Mouse (Mus musculus): ENCODE measurements around the gene Add3. TPM values are rescaled to one million over a fixed set of nuclear protein-coding genes. Genes with fewer than 3 reads are reported as not detected.
"Not testable (repeated sequence)": the region's sequence is repeated elsewhere in the genome, so short reads cannot be mapped to it uniquely, and the experiment has no call there.

Add3 gene
- polyA plus RNA-seq, 1 experiment from 2014 or later, result 29.9 TPM

DNA sequence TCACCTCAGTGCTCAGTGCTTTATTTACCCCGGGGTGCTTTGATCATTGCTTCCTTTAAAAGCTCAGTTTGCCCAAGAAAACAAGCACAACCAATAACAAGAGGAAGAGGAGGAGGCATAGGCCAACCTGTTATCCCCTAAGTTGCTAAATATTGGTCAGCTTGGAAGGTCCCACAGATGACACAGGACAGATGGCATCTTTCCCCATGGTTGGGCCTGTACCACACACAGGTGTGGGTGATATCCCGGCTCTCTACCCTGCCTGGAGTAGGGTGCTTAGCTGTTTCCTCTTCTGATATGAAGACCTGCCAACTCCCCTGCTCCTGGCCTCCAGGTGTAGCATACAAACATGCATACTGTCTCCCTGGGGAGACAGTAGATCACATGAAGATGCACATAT, 75.1 kb downstream of the Add3 start:
- Histone ChIP-seq H3K27me3 (no peaks in the 10 kb centered on the region), H3K9me3 (no peaks in the 10 kb centered on the region), H3K27ac (replicated peaks) (no peak overlapping the region), H3K4me2 (replicated peaks) (no peak overlapping the region), H3K9ac (replicated peaks) (no peak overlapping the region), H3K36me3 (no peaks in the 10 kb centered on the region), H3K4me1 (no peaks in the 10 kb centered on the region), H3K4me3 (no peak overlapping the region)
- WGBS, result 82% methylated on average over 2 of the region's 2 CpGs
- no peak for ATAC-seq (replicated peaks)

- H3K9me3 ChIP-seq, result no peaks in the 10 kb centered on the region
- 89% methylated on average over 18 of the region's 18 CpGs for WGBS
- no peak overlapping the region for H3K4me2 ChIP-seq (replicated peaks)
- no peak overlapping the region for H3K27ac ChIP-seq (replicated peaks)
- H3K36me3 ChIP-seq, result no peaks in the 10 kb centered on the region
- no peak for ATAC-seq (replicated peaks)
- H3K4me1 ChIP-seq, result no peaks in the 10 kb centered on the region
- no peaks in the 10 kb centered on the region for H3K27me3 ChIP-seq
- H3K9ac ChIP-seq (replicated peaks), result no peak overlapping the region
- no peak overlapping the region for H3K4me3 ChIP-seq
These were observed 76.7 kb downstream of the Add3 start for GRCm38 (mm10) chr19:53216761-53217538.

DNA sequence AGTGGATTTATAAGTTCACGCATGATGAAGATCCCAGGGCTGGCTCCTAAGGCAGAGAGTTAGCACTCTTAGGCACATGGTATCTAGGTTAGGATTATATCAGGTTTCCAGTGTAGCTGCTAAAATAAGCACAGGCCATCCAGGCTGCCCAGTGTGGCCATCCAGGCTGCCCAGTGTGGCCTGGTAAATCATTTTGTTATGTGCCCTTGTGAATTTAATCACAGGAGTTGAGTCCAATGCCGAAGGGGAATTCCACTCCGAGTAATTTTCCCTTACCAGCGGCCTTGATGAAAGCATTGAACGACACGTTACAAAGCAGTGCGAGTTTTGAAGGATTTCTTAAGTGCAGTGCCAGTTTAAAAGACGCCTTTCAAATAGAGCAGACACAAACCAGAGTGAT, 77.6 kb downstream of the Add3 start:
- no peak overlapping the region for H3K4me3 ChIP-seq
- WGBS, result 79% methylated on average over 8 of the region's 8 CpGs
- no peak overlapping the region for H3K4me2 ChIP-seq (replicated peaks)
- H3K9me3 ChIP-seq, result no peaks in the 10 kb centered on the region
- no peak for ATAC-seq (replicated peaks)
- H3K9ac ChIP-seq (replicated peaks), result no peak overlapping the region
- no peak overlapping the region for H3K27ac ChIP-seq (replicated peaks)
- no peaks in the 10 kb centered on the region for H3K27me3 ChIP-seq
- no peaks in the 10 kb centered on the region for H3K4me1 ChIP-seq
- no peaks in the 10 kb centered on the region for H3K36me3 ChIP-seq

- H3K4me2 ChIP-seq (replicated peaks), result no peak overlapping the region
- ATAC-seq (replicated peaks), result no peak
- H3K27ac ChIP-seq (replicated peaks), result no peak overlapping the region
- H3K4me1 ChIP-seq, result no peaks in the 10 kb centered on the region
- no peaks in the 10 kb centered on the region for H3K9me3 ChIP-seq
- no peaks in the 10 kb centered on the region for H3K36me3 ChIP-seq
- H3K4me3 ChIP-seq, result no peak overlapping the region
- H3K27me3 ChIP-seq, result no peaks in the 10 kb centered on the region
- no peak overlapping the region for H3K9ac ChIP-seq (replicated peaks)
- WGBS, result 62% methylated on average over 3 of the region's 3 CpGs
These were observed 79.1 kb downstream of the Add3 start for GRCm38 (mm10) chr19:53219305-53219704.

DNA sequence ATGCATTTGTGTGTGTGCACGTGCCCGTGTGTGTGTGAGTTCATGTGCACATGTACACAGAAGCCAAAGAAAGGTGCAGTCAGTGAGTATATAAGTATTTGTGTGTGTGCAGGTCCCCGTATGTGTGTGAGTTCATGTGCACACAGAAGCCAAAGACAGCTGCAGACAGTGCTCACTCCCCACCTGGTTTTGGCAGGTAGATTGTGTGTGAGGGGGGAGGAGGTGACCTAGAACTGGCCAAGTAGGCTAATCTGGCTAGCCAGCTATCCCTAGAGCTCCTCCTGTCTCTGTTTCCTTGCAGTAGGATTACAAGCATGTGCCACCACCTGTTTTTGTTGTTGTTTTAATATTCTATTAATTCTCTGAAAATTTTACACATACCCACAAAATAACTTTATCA, 80.9 kb downstream of the Add3 start:
- no peaks in the 10 kb centered on the region for H3K4me1 ChIP-seq
- 95% methylated on average over 3 of the region's 3 CpGs for WGBS

DNA sequence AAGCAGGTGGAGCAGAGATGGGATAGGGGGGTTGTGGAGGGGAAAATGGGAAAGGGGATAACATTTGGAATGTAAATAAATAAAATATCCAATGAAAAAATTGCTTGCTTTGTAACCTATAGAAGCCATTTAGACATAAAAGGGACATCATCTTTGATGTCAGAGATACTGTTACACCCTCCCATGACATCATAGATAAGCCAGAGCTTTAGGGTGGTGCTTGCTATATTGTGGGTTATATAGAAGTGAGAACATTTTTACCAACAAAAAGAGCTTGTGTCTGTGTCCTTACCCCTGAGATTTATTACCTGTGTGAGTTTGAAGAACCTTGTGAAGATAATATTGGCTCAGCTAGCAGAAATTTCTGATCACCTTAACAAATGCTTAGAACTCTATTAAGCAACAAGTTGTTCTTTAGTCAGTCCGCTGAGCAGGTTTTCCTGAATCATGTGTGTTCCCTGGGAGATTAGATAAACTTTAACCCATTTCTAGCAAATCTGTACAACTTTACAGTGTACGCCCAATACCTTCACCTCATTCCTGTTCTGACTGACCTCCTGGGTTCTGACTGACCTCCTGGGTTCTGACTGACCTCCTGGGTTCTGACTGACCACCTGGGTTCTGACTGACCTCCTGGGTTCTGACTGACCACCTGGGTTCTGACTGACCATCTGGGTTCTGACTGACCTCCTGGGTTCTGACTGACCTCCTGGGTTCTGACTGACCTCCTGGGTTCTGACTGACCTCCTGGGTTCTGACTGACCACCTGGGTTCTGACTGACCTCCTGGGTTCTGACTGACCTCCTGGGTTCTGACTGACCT, 85.2 kb downstream of the Add3 start:
- WGBS, result 89% methylated on average over 2 of the region's 2 CpGs

More for the DNA sequence above, 80.9 kb downstream of the Add3 start:
- Histone ChIP-seq H3K9ac (replicated peaks) (no peak overlapping the region), H3K27me3 (no peaks in the 10 kb centered on the region), H3K36me3 (no peaks in the 10 kb centered on the region), H3K4me3 (no peak overlapping the region), H3K4me2 (replicated peaks) (no peak overlapping the region), H3K27ac (replicated peaks) (no peak overlapping the region), H3K9me3 (no peaks in the 10 kb centered on the region)
- ATAC-seq (replicated peaks), result no peak

GRCm38 (mm10) chr19:53226651-53227050, 86.4 kb downstream of the Add3 start:
- no peak for ATAC-seq (replicated peaks)
- no peak overlapping the region for H3K4me2 ChIP-seq (replicated peaks)
- no peak overlapping the region for H3K9ac ChIP-seq (replicated peaks)
- no peaks in the 10 kb centered on the region for H3K27me3 ChIP-seq
- no peak overlapping the region for H3K4me3 ChIP-seq
- 87% methylated on average over 13 of the region's 13 CpGs for WGBS
- H3K9me3 ChIP-seq, result no peaks in the 10 kb centered on the region
- no peaks in the 10 kb centered on the region for H3K36me3 ChIP-seq
- no peaks in the 10 kb centered on the region for H3K4me1 ChIP-seq
- no peak overlapping the region for H3K27ac ChIP-seq (replicated peaks)

More for the DNA sequence above, 85.2 kb downstream of the Add3 start:
- not testable (repeated sequence) for H3K4me2 ChIP-seq (replicated peaks); H3K9me3 ChIP-seq; H3K36me3 ChIP-seq; H3K27me3 ChIP-seq; H3K4me1 ChIP-seq; H3K27ac ChIP-seq (replicated peaks); H3K9ac ChIP-seq (replicated peaks); ATAC-seq (replicated peaks); H3K4me3 ChIP-seq

DNA sequence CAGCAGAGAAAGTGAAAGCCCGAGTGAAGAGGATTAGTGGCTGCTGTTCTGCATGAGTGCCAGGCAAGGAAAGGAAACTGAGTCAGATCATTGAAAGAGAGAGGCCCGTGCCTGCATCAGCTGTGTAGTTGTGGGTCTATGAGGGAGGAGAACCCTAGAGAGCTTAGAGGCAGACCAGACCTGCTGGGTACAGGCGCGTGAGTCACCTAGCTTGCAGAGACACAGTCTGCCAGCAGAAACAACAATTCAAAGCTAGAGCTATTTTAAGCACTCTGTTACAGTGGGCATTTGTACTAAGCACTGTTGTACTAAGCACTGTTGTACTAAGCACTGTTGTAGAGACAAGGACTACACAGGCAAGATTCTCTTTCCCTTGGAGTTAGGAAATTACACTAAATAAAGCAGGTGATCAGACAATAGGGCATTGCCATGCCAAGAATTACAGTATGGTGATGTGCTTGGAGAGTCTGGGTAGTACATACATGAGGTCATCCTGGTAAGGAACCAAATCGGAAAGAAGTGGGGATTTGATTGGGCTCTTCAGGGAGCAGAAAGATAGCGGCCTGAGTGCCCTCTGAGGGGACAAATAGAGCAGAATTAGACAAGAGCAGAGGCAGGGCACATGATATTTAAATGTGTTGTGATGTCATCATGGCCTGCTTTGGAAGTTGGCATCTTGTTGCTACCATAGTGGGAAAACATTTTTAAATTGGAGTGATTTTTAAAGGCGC, 88.0 kb downstream of the Add3 start:
- H3K27ac ChIP-seq (replicated peaks), result no peak overlapping the region
- H3K9me3 ChIP-seq, result no peaks in the 10 kb centered on the region
- H3K27me3 ChIP-seq, result no peaks in the 10 kb centered on the region
- WGBS, result 92% methylated on average over 7 of the region's 7 CpGs
- no peak overlapping the region for H3K4me2 ChIP-seq (replicated peaks)
- H3K36me3 ChIP-seq, result peaks cover 3% of the 10 kb centered on the region; the same call in 1 of the 2 replicates
- H3K9ac ChIP-seq (replicated peaks), result no peak overlapping the region
- no peak for ATAC-seq (replicated peaks)
- no peak overlapping the region for H3K4me3 ChIP-seq
- no peaks in the 10 kb centered on the region for H3K4me1 ChIP-seq

DNA sequence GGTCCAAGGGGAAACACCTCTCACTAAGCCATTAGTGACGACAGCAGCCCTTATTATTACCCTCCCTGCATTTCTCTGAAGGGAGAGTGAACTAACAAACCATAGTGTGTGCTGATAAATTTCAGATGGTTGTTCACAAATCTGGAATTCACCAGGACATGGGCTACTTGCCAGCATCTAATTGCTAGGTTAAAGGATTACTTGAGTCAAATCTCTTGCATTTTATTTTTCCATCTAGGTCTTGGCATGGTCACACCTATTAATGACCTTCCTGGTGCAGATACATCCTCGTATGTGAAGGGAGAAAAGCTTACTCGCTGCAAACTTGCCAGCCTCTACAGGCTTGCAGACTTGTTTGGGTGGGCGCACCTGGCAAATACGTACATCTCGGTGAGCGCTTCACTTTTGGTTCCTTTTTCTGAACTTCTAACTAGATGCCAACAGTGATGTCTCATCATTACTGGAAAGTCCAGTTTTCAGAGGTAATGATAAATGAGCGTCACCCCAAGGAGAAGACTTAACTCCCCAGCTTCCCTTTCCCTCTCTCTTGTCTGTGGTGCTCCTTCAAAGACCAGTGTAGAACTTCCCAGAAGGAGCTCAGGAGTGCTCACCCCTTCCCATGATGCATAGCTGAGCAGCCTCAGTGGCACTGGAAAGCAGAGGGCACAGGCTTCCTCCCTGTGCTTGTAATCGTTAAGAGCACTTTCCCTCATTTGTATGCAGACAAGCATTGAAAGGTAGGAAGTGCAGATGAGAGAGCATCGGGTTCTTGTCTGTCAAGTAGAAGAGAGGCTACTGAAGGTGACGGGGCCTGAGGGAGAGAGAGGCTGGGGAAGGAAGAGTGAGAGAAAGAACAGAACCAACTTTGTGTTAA, 90.9 kb downstream of the Add3 start:
- no peaks in the 10 kb centered on the region for H3K9me3 ChIP-seq
- H3K27ac ChIP-seq (replicated peaks), result no peak overlapping the region
- peaks cover 3% of the 10 kb centered on the region; the same call in 1 of the 2 replicates for H3K36me3 ChIP-seq
- ATAC-seq (replicated peaks), result no peak
- H3K4me3 ChIP-seq, result no peak overlapping the region
- no peaks in the 10 kb centered on the region for H3K27me3 ChIP-seq
- 71% methylated on average over 11 of the region's 11 CpGs for WGBS
- no peaks in the 10 kb centered on the region for H3K4me1 ChIP-seq
- H3K9ac ChIP-seq (replicated peaks), result no peak overlapping the region
- H3K4me2 ChIP-seq (replicated peaks), result no peak overlapping the region

DNA sequence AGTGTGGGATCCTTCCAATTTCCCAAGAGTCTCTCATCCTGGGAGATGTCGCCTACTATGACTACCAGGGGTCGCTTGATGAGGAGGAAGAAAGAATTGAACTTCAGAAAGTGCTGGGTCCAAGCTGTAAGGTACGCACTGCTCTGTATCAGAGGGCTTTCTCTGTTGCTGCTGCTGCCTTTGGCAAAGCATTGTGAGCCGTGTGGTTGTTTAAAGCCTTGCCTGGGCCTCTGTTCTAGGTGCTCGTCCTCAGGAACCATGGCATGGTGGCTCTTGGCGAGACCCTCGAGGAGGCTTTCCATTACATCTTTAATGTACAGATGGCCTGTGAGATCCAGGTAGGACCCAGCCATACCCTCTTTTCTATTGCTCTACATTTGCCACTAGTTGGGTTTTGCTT, 93.3 kb downstream of the Add3 start:
- Histone ChIP-seq H3K9me3 (no peaks in the 10 kb centered on the region), H3K4me3 (no peak overlapping the region), H3K36me3 (peaks cover 3% of the 10 kb centered on the region; the same call in 1 of the 2 replicates), H3K4me1 (no peaks in the 10 kb centered on the region), H3K27me3 (no peaks in the 10 kb centered on the region), H3K27ac (replicated peaks) (no peak overlapping the region), H3K9ac (replicated peaks) (no peak overlapping the region), H3K4me2 (replicated peaks) (no peak overlapping the region)
- WGBS, result 93% methylated on average over 7 of the region's 7 CpGs
- ATAC-seq (replicated peaks), result no peak

GRCm38 (mm10) chr19:53241806-53242205, 101.6 kb downstream of the Add3 start:
- no peak for ATAC-seq (replicated peaks)
- 93% methylated on average over 6 of the region's 6 CpGs for WGBS
- no peak overlapping the region for H3K4me3 ChIP-seq

More at GRCm38 (mm10) chr19:53241806-53242205, 101.6 kb downstream of the Add3 start:
- H3K9me3 ChIP-seq, result no peaks in the 10 kb centered on the region
- no peaks in the 10 kb centered on the region for H3K36me3 ChIP-seq
- no peaks in the 10 kb centered on the region for H3K4me1 ChIP-seq
- H3K9ac ChIP-seq (replicated peaks), result no peak overlapping the region
- H3K27me3 ChIP-seq, result no peaks in the 10 kb centered on the region
- H3K27ac ChIP-seq (replicated peaks), result no peak overlapping the region
- no peak overlapping the region for H3K4me2 ChIP-seq (replicated peaks)

Data from forebrain, embryonic 15.5 days (tissue).